Mouse (Mus musculus) testis, adult 2 months (tissue): ENCODE measurements at regions not wholly inside any gene's neighbourhood (a gene's known extent, or its start where the extent isn't known, plus 50 kb on each side); places are given as distances from the start of the nearest gene placed in this dataset.
"Not testable (repeated sequence)": the region's sequence is repeated elsewhere in the genome, so short reads cannot be mapped to it uniquely, and the experiment has no call there.

Experiments
- H3K27ac ChIP-seq: fragments of 200-500 bp; 2 replicates; pipeline ENCODE4 v1.5.1; 2012; ENCODE audit warnings: low read depth, low read length; ENCODE audit not compliant: control insufficient read depth, insufficient read depth
- H3K27me3 ChIP-seq: fragments of 200-500 bp; 2 replicates; pipeline ENCODE4 v1.6.1; 2012; ENCODE audit warnings: mild to moderate bottlenecking, low read length, moderate library complexity; ENCODE audit not compliant: control insufficient read depth, insufficient read depth
- H3K36me3 ChIP-seq: fragments of 200-500 bp; 2 replicates; pipeline ENCODE4 v1.6.1; 2012; ENCODE audit warnings: mild to moderate bottlenecking, low read length; ENCODE audit not compliant: control insufficient read depth, insufficient read depth
- H3K4me1 ChIP-seq: fragments of 200-500 bp; 2 replicates; pipeline ENCODE4 v1.6.1; 2012; ENCODE audit warnings: low read length; ENCODE audit not compliant: control insufficient read depth, insufficient read depth
- H3K4me3 ChIP-seq: fragments of 200-500 bp; 2 replicates; pipeline ENCODE4 v1.5.1; 2012; ENCODE audit warnings: low read depth, mild to moderate bottlenecking, low read length, moderate library complexity, mixed read lengths; ENCODE audit not compliant: control insufficient read depth
- CTCF ChIP-seq: fragments of 200-500 bp; IDR thresholded peaks from 2 replicates; pipeline ENCODE4 v1.5.1; 2012; ENCODE audit warnings: low read depth, mild to moderate bottlenecking, inconsistent platforms, low read length, moderate library complexity; ENCODE audit not compliant: control insufficient read depth, insufficient read depth, insufficient replicate concordance
- POLR2A ChIP-seq: fragments of 200-500 bp; IDR thresholded peaks from 2 replicates; pipeline ENCODE4 v1.6.1; 2012; ENCODE audit warnings: low read depth, mild to moderate bottlenecking, inconsistent platforms, low read length, moderate library complexity; ENCODE audit not compliant: control insufficient read depth

DNA sequence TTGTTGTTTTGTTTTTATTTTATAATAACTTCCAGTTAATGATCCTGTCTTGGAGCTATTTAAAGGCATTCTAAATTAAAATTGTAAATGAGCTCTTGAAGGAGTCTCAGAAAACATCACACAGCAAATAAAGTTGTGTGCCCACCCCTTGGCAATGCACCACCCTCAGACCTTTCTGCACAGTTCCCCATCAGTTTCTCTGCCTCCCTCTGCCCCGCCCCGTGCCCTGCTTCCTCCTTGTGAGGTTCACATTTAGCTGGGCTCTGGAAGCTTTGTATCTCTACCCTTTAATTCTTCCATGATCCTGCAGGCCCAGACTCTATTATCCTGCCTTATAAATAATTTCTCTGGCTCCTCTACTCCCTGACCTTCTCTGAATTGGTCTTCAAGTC lies 149.7 kb downstream of the Gm5426 start:
- Histone ChIP-seq H3K27me3 (no peaks in the 10 kb centered on the region), H3K36me3 (no peaks in the 10 kb centered on the region), H3K27ac (no peak overlapping the region), H3K4me3 (no peak overlapping the region), H3K4me1 (no peaks in the 10 kb centered on the region)
- no peak for TF ChIP-seq POLR2A
- TF ChIP-seq CTCF: no peak

DNA sequence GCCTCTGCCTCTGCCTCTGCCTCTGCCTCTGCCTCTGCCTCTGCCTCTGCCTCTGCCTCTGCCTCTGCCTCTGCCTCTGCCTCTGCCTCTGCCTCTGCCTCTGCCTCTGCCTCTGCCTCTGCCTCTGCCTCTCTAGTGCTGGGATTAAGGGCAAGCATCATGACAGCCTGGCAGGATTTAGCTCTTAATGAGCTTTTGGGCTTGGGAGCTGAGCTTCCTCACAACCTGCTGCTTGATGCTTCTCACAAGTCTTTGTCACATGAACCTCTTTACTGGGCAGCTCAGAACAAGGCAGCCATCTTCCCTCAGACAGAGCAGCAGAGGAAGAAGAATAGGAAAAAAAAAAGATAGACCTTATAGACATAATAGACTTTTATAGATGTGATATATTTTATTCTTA lies 152.6 kb downstream of the Gm5426 start:
- not testable (repeated sequence) for H3K27ac ChIP-seq, H3K27me3 ChIP-seq, H3K4me3 ChIP-seq, H3K36me3 ChIP-seq, H3K4me1 ChIP-seq

DNA sequence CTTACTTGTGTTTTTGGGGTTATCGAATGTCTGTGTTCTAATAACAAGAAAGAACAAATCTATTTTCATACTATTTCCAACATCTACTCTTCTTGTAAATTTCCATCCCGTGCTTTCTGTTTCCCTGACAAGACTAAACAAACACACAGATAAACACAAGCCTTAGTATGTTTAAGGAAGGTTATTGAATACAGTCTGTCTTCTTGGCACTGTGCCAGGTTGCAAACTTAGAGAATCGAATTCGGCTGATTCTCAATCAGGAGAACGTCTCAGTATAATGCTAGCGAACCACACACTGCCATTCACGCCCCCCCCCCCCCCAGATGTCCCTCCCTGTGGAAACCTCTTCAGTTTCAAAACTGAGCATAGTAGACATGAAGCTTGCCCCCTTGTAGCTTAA lies 157.2 kb downstream of the Gm5426 start:
- Histone ChIP-seq H3K4me3 (no peak overlapping the region), H3K36me3 (no peaks in the 10 kb centered on the region), H3K4me1 (no peaks in the 10 kb centered on the region), H3K27me3 (no peaks in the 10 kb centered on the region), H3K27ac (no peak overlapping the region)
- TF ChIP-seq POLR2A: no peak
- no peak for TF ChIP-seq CTCF

DNA sequence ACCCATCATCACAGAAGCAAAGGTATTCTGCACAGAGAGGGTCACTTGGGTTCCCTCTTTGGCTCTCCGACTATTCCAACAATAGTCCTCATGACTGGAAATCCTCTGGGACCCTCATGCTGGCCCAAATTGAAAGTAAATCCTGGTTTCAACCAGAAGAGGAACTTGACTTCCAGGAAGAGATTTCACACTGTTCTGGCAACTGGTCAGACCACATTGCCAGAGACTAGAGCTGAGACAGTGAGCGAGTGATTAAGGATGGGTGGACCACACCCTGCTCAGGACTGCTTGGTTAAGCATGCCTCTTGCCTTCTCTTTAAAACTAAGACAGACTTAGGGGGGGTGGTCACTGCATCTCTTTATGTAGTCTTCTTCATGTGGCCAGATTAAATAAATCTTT lies 158.3 kb downstream of the Gm5426 start:
- no peak overlapping the region for H3K4me3 ChIP-seq
- H3K4me1 ChIP-seq: no peaks in the 10 kb centered on the region
- no peaks in the 10 kb centered on the region for H3K27me3 ChIP-seq
- no peak for TF ChIP-seq POLR2A
- no peak for TF ChIP-seq CTCF
- no peaks in the 10 kb centered on the region for H3K36me3 ChIP-seq
- H3K27ac ChIP-seq: no peak overlapping the region

DNA sequence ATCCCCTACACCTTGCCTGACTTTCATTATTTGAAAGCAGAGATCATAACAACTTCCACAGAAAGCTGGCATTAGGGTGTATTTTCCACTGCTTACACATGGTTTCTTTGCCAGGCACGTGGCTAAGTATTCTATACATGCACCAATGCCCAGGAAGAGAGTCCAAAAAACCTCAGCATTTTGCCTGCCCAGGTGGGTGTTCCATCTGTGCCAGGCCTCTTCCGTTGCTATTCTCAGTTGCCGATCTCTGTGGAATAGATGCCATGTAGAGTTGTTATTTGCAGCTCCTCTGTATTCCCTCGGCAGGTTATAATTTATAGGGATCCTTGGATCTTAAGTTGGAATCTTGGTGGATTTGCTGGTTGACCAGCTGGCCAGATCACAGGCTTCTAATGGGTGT lies 161.3 kb downstream of the Gm5426 start:
- H3K27me3 ChIP-seq: no peaks in the 10 kb centered on the region
- no peaks in the 10 kb centered on the region for H3K4me1 ChIP-seq
- TF ChIP-seq CTCF: no peak
- TF ChIP-seq POLR2A: no peak
- no peaks in the 10 kb centered on the region for H3K36me3 ChIP-seq
- no peak overlapping the region for H3K4me3 ChIP-seq
- no peak overlapping the region for H3K27ac ChIP-seq

DNA sequence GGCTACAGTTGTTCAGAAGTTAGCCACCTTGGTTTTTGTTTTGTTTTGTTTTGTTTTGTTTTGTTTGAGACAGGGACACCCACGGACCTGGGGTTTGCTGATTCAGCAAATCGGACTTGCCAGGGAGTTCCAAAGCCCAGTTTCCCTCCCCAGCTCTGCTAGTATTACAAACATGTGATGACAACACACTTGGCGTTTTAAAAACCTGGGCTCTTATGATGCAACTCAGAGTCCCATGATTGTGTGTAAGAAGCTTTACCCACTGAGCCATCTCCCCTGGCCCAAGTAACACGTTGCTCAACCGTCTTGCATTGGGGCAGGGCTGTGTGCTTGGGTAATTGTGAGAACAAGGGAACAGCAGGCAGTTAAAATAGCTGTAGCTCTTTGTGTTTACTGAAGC lies 162.2 kb downstream of the Gm5426 start:
- Histone ChIP-seq H3K36me3 (no peaks in the 10 kb centered on the region), H3K4me3 (no peak overlapping the region), H3K4me1 (no peaks in the 10 kb centered on the region), H3K27ac (no peak overlapping the region), H3K27me3 (no peaks in the 10 kb centered on the region)
- TF ChIP-seq POLR2A (no peak), CTCF (no peak)

DNA sequence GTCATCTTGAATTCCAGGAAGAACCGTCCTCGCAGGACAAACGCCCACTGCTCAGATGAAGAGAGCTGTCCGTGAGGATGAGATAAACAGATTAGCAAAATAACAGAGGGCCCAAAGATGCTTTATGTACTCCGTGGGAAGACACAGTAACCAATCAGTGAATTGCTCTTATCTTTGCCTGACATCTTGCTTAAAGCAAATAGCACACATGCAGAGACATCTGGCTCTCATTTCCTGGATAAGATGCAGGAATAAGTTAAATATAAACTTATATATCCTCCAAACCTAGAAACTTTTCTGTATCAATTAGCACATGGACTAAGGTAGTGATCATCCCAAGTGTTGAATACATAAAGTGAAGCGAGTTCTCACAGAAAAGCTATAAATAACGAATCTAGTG lies 169.3 kb downstream of the Gm5426 start:
- TF ChIP-seq CTCF (no peak), POLR2A (no peak)
- Histone ChIP-seq H3K36me3 (no peaks in the 10 kb centered on the region), H3K27me3 (no peaks in the 10 kb centered on the region), H3K4me3 (no peak overlapping the region), H3K27ac (no peak overlapping the region), H3K4me1 (no peaks in the 10 kb centered on the region)

DNA sequence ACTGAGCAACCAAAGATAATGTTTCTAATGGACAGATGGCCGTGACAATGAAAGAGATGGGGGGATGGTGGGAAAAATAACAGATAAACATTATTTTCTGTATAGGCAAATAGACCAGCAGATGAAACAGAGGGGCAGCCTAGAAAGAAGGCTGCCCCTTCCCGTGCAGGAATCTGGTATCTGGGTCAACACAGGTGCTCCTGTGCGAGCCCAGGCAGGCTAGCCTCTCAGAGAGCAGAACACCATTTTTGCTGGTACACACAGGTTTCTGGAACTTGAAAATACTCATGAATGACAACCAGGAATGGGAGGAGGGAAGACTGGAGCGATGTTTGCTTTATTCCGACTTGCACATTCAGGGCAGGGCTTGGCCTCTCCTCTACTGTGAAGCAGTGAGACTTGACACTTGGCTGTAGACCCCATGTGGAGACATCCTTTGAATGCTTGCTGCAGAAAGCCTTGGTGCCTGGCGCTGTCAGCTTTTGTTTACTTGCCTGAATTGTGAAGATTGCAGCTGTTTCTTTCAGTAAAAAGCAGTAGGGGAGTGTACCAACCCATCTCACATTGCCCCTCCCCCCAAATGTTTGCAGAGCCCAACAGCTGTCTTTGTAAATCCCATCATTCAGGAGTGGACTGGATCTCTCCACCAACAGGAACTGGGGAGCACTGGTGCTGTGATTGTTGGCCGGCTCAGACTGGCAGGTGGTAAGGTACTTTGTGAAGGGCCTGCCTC lies 172.5 kb downstream of the Gm5426 start:
- no peaks in the 10 kb centered on the region for H3K27me3 ChIP-seq
- H3K4me3 ChIP-seq: no peak overlapping the region
- no peak for TF ChIP-seq CTCF
- no peak for TF ChIP-seq POLR2A
- no peaks in the 10 kb centered on the region for H3K4me1 ChIP-seq
- no peaks in the 10 kb centered on the region for H3K36me3 ChIP-seq
- H3K27ac ChIP-seq: no peak overlapping the region
